Mouse (Mus musculus): ENCODE measurements at regions not wholly inside any gene's neighbourhood (a gene's known extent, or its start where the extent isn't known, plus 50 kb on each side); places are given as distances from the start of the nearest gene placed in this dataset.

- TF ChIP-seq CTCF (IDR thresholded peaks at IDR 0.05; ENCODE audit: low read depth), result no peak
- TF ChIP-seq EP300 (IDR thresholded peaks at IDR 0.05; ENCODE audit: low read depth), result no peak
These were observed 102.5 kb upstream of the Bach2 start for GRCm38 (mm10) chr4:32136151-32136550.

Measured in heart, postnatal 0 days (tissue).